Comparison of ENCODE assay signal across 23 mouse cellular contexts in the genomic region with DNA sequence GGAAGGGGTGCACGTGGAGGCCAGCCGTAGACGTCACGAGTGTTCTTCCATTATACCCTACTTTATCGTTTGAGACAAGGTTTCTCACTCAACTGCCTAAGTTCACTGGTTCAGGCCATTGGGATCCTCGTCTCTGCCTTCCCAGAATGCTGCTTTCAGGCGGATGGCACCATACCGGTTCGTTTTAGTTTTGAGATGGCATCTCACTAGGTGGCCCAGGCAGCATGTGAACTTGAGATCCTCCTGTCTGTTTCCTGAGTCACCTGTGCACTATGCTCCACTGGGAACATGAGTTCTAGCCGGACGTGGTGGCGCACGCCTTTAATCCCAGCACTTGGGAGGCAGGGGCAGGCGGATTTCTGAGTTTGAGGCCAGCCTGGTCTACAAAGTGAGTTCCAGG.
"Had no signal": no experiment of that assay in that cellular context is flagged by ENCODE, and none has a peak within 500 bp of the region (broad histone marks: within the 10 kb centered on the region; RNA-seq: fewer than 3 reads in every experiment).

No protein-coding gene starts in this region.

- H3K9me3 ChIP-seq: heart, embryonic 13.5 days; heart, embryonic 15.5 days; hindbrain, embryonic 13.5 days; hindbrain, embryonic 15.5 days; kidney, embryonic 15.5 days; limb, embryonic 13.5 days; limb, embryonic 15.5 days; liver, embryonic 12.5 days had no signal

- H3K27ac ChIP-seq: heart, embryonic 13.5 days; heart, embryonic 15.5 days; hindbrain, embryonic 13.5 days; hindbrain, embryonic 15.5 days; hindbrain, postnatal 0 days; kidney, embryonic 15.5 days; kidney, postnatal 0 days; limb, embryonic 13.5 days; limb, embryonic 15.5 days; liver, embryonic 12.5 days; liver, embryonic 14.5 days had no signal

- H3K36me3 ChIP-seq: heart, embryonic 13.5 days; heart, embryonic 15.5 days; hindbrain, embryonic 13.5 days; hindbrain, embryonic 15.5 days; kidney, embryonic 15.5 days; limb, embryonic 13.5 days; liver, embryonic 12.5 days had no signal

- DNase-seq: gastrocnemius, postnatal 14 days; gastrocnemius, postnatal 36 days; heart, adult 18-20 months; heart, postnatal 36 days; kidney, adult 11 months; kidney, adult 2 months; kidney, adult 9 months; kidney, postnatal 14 days; kidney, postnatal 36 days; layer of hippocampus, adult 9-11 months; layer of hippocampus, postnatal 36 days; left cerebral cortex, postnatal 4 days had no signal

- H3K4me1 ChIP-seq: limb, embryonic 15.5 days had no signal

- H3K27me3 ChIP-seq: heart, embryonic 13.5 days; heart, embryonic 15.5 days; hindbrain, embryonic 13.5 days; hindbrain, embryonic 15.5 days; kidney, embryonic 15.5 days; limb, embryonic 13.5 days; limb, embryonic 15.5 days; liver, embryonic 12.5 days had no signal

- H3K4me3 ChIP-seq: heart, embryonic 13.5 days; heart, embryonic 15.5 days; hindbrain, embryonic 13.5 days; hindbrain, embryonic 15.5 days; kidney, embryonic 15.5 days; limb, embryonic 13.5 days; limb, embryonic 15.5 days; liver, embryonic 12.5 days had no signal
